In the genomic region with DNA sequence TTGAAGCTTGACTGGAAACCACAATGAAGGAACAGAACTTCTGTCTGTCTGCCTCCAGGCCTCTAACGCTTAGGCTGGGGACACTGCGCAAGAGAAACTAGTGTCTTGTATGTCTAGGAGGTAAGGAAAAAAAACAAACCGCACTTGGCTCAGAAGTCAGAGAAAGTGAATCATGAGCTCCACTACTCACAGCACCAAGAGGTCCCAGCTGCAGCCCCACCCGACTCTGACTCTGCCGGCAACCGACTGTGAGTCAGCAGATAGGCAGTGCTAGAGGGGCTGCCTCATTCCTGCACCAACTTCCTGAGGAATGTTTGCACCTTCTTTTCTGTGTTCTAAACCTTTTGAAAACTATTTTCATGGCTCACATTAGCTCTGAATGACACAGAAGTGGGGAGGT, we compare ENCODE assay signal across 9 mouse cellular contexts.
DNase-seq lines count a peak whose midpoint lies in the region; ATAC-seq and TF ChIP-seq lines count a peak whose summit lies in the region.
"Had no signal": no experiment of that assay in that cellular context is flagged by ENCODE, and none has a peak within 500 bp of the region (broad histone marks: within the 10 kb centered on the region; RNA-seq: fewer than 3 reads in every experiment).

No protein-coding gene starts in this region.

- H3K9ac ChIP-seq in intestine, embryonic 16.5 days (ENCODE audit: low read depth, low read length), result no peak overlapping the region
- no peak overlapping the region for H3K9ac ChIP-seq in intestine, postnatal 0 days (ENCODE audit: low read depth, low read length)
- H3K9ac ChIP-seq in heart, postnatal 0 days (replicated peaks; ENCODE audit: low read depth, low read length), result no peak overlapping the region
- H3K9ac ChIP-seq in hindbrain, embryonic 16.5 days (ENCODE audit: low read depth, low read length), result no peak overlapping the region
- H3K9ac ChIP-seq: neural tube, embryonic 13.5 days had no signal

- ATAC-seq in intestine, embryonic 16.5 days, result 0 out of 2 replicates have a peak, but pooled peaks have one; percentile 33
- ATAC-seq in intestine, postnatal 0 days, result no peak
- ATAC-seq in heart, postnatal 0 days (ENCODE audit: insufficient read depth, low read depth), result peak; percentile 60
- ATAC-seq in hindbrain, embryonic 16.5 days, result no peak

- H3K27me3 ChIP-seq in intestine, embryonic 16.5 days (replicated peaks; ENCODE audit: control insufficient read depth, insufficient read depth, low read length), result no peaks in the 10 kb centered on the region
- no peaks in the 10 kb centered on the region for H3K27me3 ChIP-seq in intestine, postnatal 0 days (replicated peaks; ENCODE audit: control insufficient read depth, insufficient read depth, low read length)
- no peaks in the 10 kb centered on the region for H3K27me3 ChIP-seq in heart, postnatal 0 days (ENCODE audit: control insufficient read depth, insufficient read depth, low read length)
- H3K27me3 ChIP-seq in hindbrain, embryonic 16.5 days (replicated peaks; ENCODE audit: control insufficient read depth, insufficient read depth, low read length), result no peaks in the 10 kb centered on the region
- H3K27me3 ChIP-seq: neural tube, embryonic 13.5 days had no signal

- peak; percentile 82 to 83 for DNase-seq in adrenal gland, postnatal 36 days
- DNase-seq in heart, postnatal 0 days (ENCODE audit: low spot score), result peak; percentile 47
- DNase-seq in skeletal muscle tissue, adult 2 months (ENCODE audit: low read depth, low spot score), result peak; percentile 74
- DNase-seq in left cerebral cortex, adult 9 months (ENCODE audit: low spot score in 2 of 2), result no peak
- DNase-seq in left cerebral cortex, adult 18-20 months (ENCODE audit: low spot score in 2 of 2), result no peak

- H3K9me3 ChIP-seq in intestine, embryonic 16.5 days (ENCODE audit: control insufficient read depth, low read length), result no peaks in the 10 kb centered on the region
- H3K9me3 ChIP-seq in intestine, postnatal 0 days (ENCODE audit: control insufficient read depth), result no peaks in the 10 kb centered on the region
- no peaks in the 10 kb centered on the region for H3K9me3 ChIP-seq in heart, postnatal 0 days (replicated peaks; ENCODE audit: control insufficient read depth, low read length)
- H3K9me3 ChIP-seq in hindbrain, embryonic 16.5 days (ENCODE audit: control insufficient read depth, low read length), result no peaks in the 10 kb centered on the region
- H3K9me3 ChIP-seq: neural tube, embryonic 13.5 days had no signal

- no peaks in the 10 kb centered on the region for H3K4me1 ChIP-seq in intestine, embryonic 16.5 days (ENCODE audit: control insufficient read depth, insufficient read depth, low read length)
- no peaks in the 10 kb centered on the region for H3K4me1 ChIP-seq in intestine, postnatal 0 days (replicated peaks; ENCODE audit: control insufficient read depth, insufficient read depth, low read length)
- no peaks in the 10 kb centered on the region for H3K4me1 ChIP-seq in heart, postnatal 0 days (ENCODE audit: control insufficient read depth, insufficient read depth)
- no peaks in the 10 kb centered on the region for H3K4me1 ChIP-seq in hindbrain, embryonic 16.5 days (ENCODE audit: control insufficient read depth, insufficient read depth, low read depth, low read length)
- H3K4me1 ChIP-seq: neural tube, embryonic 13.5 days had no signal

- H3K36me3 ChIP-seq in intestine, embryonic 16.5 days (ENCODE audit: control insufficient read depth, insufficient read depth, low read length), result no peaks in the 10 kb centered on the region
- no peaks in the 10 kb centered on the region for H3K36me3 ChIP-seq in intestine, postnatal 0 days (ENCODE audit: control insufficient read depth, insufficient read depth)
- H3K36me3 ChIP-seq in heart, postnatal 0 days (replicated peaks; ENCODE audit: control insufficient read depth, insufficient read depth, low read length), result no peaks in the 10 kb centered on the region
- no peaks in the 10 kb centered on the region for H3K36me3 ChIP-seq in hindbrain, embryonic 16.5 days (ENCODE audit: control insufficient read depth, insufficient read depth, low read length)
- H3K36me3 ChIP-seq: neural tube, embryonic 13.5 days had no signal

- H3K27ac ChIP-seq in intestine, embryonic 16.5 days (ENCODE audit: low read length), result no peak overlapping the region
- H3K27ac ChIP-seq in intestine, postnatal 0 days (ENCODE audit: low read depth, low read length), result no peak overlapping the region
- H3K27ac ChIP-seq in heart, postnatal 0 days (ENCODE audit: low read depth), result no peak overlapping the region
- no peak overlapping the region for H3K27ac ChIP-seq in hindbrain, embryonic 16.5 days (ENCODE audit: low read depth, low read length)
- H3K27ac ChIP-seq: neural tube, embryonic 13.5 days had no signal

- H3K4me2 ChIP-seq in intestine, embryonic 16.5 days (ENCODE audit: low read depth, low read length), result no peak overlapping the region
- H3K4me2 ChIP-seq in intestine, postnatal 0 days (replicated peaks; ENCODE audit: low read depth), result no peak overlapping the region
- no peak overlapping the region for H3K4me2 ChIP-seq in heart, postnatal 0 days (ENCODE audit: low read depth, low read length)
- H3K4me2 ChIP-seq in hindbrain, embryonic 16.5 days (ENCODE audit: low read length), result no peak overlapping the region
- H3K4me2 ChIP-seq: neural tube, embryonic 13.5 days had no signal

- TF ChIP-seq CTCF in intestine, postnatal 0 days (IDR thresholded peaks at IDR 0.05; ENCODE audit: low read depth), result no peak
- TF ChIP-seq CTCF in heart, postnatal 0 days (IDR thresholded peaks at IDR 0.05; ENCODE audit: low read depth), result no peak

- 36% methylated on average over 6 of the region's 6 CpGs for WGBS in intestine, embryonic 16.5 days
- WGBS in intestine, postnatal 0 days, result 27% methylated on average over 6 of the region's 6 CpGs
- WGBS in heart, postnatal 0 days, result 35% methylated on average over 6 of the region's 6 CpGs
- WGBS in hindbrain, embryonic 16.5 days, result 76% methylated on average over 6 of the region's 6 CpGs

- no peak overlapping the region for H3K4me3 ChIP-seq in intestine, embryonic 16.5 days (ENCODE audit: low read length)
- no peak overlapping the region for H3K4me3 ChIP-seq in intestine, postnatal 0 days (ENCODE audit: low read depth, low read length)
- H3K4me3 ChIP-seq in heart, postnatal 0 days (ENCODE audit: low read depth, low read length), result no peak overlapping the region
- H3K4me3 ChIP-seq in hindbrain, embryonic 16.5 days (ENCODE audit: low read length), result no peak overlapping the region
- H3K4me3 ChIP-seq: neural tube, embryonic 13.5 days had no signal

- TF ChIP-seq EP300 in heart, postnatal 0 days (IDR thresholded peaks at IDR 0.05; ENCODE audit: low read depth), result no peak

Comparison
In these comparisons a context has a peak if more than half of its experiments do, and no peak if none do; other contexts are left out.
1. ATAC-seq: peak in intestine, embryonic 16.5 days (single experiment) and heart, postnatal 0 days (single experiment); none in intestine, postnatal 0 days (single experiment) and hindbrain, embryonic 16.5 days (single experiment).
2. DNase-seq: peak in adrenal gland, postnatal 36 days (2 of 2), heart, postnatal 0 days (single experiment) and skeletal muscle tissue, adult 2 months (single experiment); none in left cerebral cortex, adult 9 months (0 of 2) and left cerebral cortex, adult 18-20 months (0 of 2).